Mouse (Mus musculus): Measurements from ENCODE around the gene Klhl21.
"Not testable (repeated sequence)": the region's sequence is repeated elsewhere in the genome, so short reads cannot be mapped to it uniquely, and the experiment has no call there.

Klhl21 gene

DNA sequence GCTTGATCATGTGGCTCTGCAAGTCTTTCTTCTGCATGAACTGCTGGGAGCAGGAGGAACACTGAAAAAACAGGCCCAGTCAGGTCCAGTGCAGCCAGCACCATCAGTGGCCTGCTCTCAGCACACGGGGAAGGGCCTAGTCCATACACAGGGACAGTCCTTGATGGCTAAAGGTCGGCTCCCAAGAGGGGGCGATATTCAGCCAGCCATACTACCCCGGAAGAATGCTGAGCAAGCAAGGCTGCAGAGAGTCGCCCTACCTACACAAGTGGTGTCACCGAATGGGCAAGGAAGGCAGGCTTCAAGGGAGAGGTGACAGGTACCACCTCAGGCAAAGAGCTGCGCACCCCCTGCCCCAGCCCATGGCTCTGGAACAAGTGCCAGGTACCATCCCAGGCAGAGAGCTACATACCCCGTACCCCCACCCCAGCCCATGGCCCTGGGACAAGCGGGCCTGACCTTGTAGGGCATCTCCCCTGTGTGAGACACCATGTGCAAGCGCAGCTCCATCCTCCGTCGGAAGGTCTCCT, 13.0 kb downstream of the Klhl21 start:
- no peak for DNase-seq (ENCODE audit: low spot score in 2 of 2)

DNA sequence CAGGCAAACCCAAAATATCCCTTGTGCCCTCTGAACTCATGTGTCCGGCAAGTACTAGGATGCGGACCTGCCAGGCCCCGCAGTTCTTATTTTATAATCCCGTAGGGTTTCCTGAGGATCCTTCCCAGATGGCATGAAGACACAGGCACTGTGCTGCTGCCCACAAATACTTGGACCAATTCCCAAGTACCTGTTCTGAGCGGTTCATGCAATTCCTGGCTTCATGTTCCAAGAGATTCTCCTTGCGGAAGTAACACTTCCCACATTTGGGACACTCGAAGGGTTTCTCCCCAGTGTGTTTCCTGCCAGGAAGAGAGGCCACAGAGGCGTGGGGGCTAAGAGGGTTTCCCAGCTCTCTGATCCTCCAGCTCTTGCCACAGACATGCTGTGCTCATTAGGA, 13.9 kb downstream of the Klhl21 start:
- no peak for DNase-seq (ENCODE audit: low spot score in 2 of 2)

DNA sequence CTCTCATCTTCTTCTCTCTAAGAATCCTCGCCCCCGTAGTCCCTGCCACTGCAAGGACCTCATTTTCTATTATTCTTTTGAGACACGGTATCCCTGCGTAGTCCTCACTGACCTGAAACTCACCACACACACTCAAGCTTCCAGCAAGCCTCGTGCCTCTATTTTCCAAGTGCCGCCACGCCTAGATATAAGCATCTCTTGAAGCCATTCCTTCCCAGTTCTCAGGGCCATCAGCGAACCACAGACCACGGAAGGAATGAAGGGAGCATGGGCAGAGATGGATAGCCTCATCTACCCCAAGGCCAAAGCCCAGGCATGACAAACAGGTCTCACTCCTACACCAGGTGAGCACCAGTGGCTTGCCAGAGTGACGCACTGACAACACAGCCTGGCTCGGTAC, 15.9 kb downstream of the Klhl21 start:
- no peak for DNase-seq (ENCODE audit: low spot score in 2 of 2)

DNA sequence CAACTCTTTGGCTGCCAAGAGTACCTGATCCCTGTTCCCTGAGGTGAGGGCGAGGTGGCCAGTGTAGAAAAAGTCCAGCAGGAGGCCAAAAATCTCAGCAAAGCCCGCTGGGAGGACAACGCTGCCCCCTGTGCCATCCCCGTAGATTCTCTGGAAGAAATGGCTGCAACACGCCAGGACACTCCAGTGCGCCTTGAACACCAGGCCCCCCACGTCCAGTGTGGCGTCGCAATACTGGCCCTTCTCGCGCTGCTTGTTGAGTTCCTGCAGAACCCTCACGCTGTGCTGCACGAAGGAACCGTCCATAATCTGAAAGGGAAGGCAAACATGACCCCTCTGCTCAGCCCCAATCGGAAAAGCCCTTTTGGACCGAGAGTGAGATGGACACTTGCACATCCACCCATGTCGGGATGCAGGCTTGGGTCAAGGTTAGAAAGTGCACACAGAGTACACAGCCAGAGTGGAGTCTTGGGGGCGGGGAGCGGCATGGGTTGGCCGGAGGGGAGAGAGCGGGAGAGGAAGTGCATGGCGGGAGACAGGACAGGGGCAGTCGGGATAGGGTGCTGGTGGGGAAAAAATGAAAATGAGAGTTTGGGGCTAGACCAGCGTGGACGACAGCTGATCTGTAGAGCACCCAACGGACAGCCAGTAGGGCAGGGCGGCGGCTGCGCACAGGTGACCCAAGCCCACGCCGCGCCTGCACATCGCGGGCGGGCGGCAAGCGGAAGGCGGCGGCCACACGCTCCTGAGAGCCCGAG, 18.3 kb downstream of the Klhl21 start:
- DNase-seq (ENCODE audit: low spot score in 2 of 2): peak in 1 of 2 experiments; percentile 30

DNA sequence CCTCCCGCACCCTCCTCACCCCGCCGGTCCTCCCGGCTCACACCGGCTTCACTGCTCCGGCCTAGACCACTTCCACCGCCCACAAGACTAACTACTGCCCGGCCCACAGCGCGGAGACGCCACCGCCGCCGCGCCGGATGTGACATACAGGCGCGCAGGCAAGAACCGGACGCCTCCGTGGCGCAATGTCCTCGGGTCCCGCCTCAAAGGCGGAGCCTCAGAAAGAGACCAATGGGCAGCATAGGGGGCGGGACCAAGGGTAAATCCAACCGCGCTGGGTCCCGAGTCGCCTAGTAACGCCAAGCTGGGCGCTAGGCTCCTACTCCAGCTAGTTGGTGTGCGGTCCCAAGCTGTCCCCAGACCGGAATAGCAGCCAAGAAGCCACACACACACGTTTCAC, 18.9 kb downstream of the Klhl21 start, which contains the start of gene Zbtb48:
Zbtb48 (minus strand) TSS at position 148 of the 400 bp plus-strand sequence.
- peak; percentile 90 to 96 for DNase-seq (ENCODE audit: low spot score in 2 of 2)

DNA sequence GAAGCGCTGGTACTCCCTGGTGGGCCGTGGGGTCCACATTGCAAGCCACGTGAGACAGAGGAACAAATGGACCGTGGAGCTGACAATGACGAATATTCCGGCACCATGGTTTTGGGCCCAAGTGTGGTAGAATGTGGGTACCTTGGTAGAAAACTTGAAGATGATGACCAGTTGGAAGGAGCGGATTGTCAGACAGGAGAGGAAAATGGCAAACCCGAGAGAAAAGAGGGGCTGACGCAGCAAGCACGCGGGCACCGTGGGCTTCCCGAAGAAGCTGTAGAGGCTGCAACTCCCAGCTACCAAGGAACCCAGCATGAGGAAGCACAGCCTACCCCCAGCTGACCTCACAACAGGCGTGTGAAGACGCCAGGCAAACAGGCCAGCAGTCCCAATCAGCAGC, 19.9 kb downstream of the Klhl21 start:
- DNase-seq (ENCODE audit: low spot score in 2 of 2): no peak

DNA sequence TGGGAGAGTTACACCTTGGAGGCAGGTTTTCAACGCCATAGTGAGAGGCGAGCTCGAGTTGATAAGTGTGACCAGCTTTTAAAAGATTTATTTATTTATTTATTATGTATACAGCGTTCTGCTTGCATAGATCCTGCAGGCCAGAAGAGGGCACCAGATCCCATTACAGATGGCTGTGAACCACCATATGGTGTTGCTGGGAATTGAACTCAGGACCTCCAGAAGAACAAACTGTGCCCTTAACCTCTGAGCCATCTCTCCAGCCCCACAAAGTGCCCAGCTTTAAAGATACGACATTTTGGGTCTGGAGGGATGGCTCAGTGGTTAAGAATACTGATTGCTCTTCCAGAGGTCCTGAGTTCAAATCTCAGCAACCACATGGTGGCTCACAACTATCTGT, 20.5 kb downstream of the Klhl21 start:
- DNase-seq (ENCODE audit: low spot score in 2 of 2): peak in 1 of 2 experiments; percentile 58

DNA sequence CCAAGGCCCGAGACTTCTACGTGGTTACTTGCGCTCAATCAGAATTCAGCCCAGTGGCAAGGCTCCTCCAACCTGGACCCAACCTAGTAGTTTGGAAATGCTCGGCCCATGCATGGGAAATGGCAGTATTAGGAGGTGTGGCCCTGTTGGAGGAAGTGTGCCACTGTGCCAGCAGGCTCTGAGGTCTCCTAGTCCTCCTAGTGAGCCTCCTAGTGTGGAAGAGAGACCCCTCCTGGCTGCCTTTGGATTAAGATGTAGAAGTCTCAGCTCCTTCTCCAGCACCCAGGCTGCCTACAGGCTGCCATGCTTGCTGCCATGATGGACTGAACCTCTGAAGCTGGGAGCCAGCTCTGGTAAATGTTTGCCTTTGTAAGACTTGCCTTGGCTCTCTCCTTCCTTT, 21.4 kb downstream of the Klhl21 start:
- DNase-seq (ENCODE audit: low spot score in 2 of 2): no peak

DNA sequence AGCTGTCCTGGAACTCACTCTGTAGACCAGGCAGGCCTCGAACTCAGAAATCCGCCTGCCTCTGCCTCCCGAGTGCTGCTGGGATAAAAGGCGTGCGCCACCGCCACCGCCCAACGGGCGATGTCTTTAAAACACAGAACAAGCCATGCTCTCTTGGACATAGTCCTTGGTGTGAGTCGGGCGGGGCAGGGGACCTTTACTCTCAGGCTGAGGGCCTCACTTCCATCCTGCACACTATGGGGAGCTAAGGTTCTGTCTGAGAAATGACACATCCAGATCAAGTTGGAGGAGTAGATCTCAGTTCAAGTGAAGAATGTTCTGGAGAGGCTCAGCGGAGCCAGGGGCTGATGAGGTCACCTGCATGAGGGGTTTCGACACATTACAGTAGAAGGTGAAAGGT, 24.3 kb downstream of the Klhl21 start:
- no peak for DNase-seq (ENCODE audit: low spot score in 2 of 2)

DNA sequence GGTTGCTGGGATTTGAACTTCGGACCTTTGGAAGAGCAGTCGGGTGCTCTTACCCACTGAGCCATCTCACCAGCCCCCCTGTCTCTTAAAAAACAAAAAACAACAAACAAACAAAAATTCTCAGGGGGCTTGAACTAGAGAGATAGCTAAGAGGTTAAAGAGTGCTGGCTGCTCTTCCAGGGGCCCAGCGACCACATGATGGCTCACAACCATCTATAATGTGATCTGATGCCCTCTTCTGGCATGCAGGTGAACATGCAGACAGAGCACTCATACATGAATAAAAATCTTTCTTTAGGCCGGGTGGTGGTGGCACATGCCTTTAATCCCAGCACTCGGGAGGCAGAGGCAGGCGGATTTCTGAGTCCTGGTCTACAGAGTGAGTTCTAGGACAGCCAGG, 27.9 kb downstream of the Klhl21 start:
- DNase-seq (ENCODE audit: low spot score in 2 of 2): not testable (repeated sequence)

DNA sequence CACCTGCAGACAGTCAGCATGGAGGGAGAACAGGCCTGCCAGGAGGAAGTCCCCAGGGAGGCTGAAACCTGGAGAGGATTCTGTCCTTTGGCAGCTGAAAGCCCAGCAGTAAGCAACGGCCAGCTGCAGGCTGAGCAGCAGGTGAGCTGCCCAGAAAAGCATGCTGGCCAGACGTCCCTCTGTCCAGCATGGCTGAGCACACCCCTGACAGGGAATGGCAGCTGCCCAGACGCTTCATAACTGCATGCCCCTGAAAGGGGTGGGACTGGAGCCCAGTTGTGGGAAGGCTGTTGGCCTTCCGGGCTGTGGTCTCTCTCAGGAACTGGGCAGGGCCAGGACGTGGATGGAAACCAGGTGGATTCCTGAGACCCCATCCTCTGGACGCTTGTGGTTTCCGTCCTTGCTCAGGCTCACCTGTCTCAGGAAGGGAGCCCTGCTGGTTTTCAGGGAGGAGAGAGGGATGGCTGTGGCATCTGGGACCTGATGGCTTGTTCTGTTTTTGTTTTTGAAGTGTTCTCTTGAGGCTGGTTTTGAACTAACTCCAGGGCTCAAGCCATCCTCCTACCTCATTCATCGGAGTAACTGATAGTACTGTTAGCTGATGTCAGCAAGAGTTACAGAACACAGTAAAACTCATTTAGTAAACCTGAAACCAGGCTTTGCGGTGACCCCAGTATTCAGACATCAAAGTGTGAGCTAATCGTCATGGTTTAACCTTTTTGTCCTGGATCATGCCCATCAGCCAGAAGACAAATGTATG, 29.8 kb downstream of the Klhl21 start, which contains the start of gene Tas1r1:
Tas1r1 (minus strand) TSS at position 344 of the 760 bp plus-strand sequence.
- no peak for DNase-seq (ENCODE audit: low spot score in 2 of 2)

DNA sequence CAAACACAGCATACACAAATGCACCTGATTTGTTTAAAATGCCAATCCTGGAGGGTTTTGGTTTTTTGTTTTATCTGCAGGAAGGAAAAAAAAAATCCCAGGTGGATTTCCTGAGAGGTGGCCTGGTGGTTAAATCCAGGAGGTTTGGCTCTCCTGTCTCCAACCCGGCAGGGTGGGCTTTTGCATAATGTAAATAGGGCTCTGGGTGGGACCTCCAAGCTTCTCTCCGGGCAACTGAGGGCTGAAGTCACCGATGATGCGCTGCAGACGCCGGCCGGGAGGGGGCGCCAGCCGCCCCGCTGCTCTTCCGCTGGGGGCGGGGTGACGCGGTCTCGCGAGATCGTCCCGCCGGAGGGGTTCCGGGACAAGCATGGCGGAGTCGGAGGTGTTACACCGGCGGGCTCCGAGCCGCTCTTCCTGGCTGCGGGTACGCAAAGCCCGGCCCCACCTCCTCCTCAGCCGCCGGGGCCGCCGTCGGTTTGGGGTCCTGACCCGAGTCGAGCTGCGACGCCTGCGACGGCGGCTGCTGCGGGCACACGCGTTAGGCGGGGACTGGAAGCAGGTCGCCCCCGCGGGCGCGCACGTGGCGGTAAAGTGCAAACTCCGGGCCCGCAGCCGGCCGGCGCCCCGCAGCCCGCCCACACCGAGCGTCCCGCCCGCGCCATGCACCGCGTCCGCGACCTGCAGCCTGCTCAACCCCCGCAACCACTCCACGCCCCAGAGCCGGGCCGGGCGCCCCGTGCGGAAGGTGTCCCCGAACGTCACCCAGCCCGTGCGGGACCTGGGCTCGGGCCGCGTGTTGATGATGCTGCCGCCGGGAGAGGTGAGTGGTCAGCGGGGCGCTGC, 30.6 kb downstream of the Klhl21 start, which contains the start of gene Nol9:
Nol9 (plus strand) TSS at position 337 of the 846 bp plus-strand sequence.
- peak; percentile 95 to 97 for DNase-seq (ENCODE audit: low spot score in 2 of 2)

DNA sequence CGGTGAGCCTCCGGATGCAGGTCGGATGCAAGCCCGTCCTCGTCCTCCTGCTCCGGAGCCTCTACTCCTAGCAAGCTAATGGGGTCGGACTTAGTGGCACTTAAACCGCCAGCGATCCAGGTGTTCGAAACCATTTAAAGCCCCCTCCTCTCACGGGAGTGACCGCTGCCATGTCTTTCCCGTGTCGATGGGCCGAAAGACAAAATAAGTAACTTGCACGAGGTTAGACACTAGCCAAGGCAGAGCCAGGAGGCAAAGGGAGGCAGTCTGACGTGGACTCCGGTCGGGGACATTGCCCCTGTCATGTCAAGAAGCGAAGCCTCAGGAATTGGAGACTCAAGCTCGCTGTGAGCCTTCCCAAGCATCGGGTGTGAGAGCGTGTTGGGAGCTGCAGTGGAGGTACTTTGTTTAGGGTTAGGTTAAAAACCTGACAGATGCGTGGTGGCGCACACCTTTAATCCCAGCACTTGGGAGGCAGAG, 31.3 kb downstream of the Klhl21 start:
- no peak for DNase-seq (ENCODE audit: low spot score in 2 of 2)

DNA sequence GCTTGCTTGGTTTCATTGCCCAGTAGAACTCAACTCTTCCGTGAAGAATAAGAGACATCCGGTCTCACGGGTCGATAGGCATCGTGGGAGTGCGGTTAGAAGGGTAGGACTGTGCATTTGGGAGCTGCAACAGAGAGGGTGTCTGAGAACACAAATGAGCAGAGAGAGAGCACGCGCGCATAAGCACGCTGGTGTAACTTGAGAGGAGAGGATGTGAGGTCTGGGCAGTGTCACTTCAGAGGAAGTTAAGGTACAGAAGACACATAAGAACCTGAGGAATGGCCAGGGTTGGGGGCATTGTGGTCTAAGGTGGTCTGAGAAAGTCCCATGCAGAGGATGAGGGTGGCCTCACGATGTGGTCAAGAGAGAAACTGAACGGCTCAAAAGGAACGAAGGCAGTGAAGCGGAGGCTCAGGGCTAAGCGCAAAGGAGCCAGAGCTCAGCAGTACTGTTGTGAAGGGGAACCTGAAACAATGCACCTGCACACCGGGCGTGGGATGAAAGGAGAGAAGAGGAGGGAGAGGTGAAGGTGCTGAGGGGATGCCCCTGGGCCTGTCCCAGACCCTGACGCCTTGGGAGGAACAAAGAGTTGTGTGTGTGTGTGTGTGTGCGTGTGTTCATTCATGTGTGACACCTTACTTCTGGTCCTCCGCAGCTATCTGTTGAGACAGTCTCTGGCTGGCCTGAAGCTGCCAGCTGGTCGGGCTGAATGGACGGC, 33.5 kb downstream of the Klhl21 start:
- DNase-seq (ENCODE audit: low spot score in 2 of 2): peak in 1 of 2 experiments; percentile 35

DNA sequence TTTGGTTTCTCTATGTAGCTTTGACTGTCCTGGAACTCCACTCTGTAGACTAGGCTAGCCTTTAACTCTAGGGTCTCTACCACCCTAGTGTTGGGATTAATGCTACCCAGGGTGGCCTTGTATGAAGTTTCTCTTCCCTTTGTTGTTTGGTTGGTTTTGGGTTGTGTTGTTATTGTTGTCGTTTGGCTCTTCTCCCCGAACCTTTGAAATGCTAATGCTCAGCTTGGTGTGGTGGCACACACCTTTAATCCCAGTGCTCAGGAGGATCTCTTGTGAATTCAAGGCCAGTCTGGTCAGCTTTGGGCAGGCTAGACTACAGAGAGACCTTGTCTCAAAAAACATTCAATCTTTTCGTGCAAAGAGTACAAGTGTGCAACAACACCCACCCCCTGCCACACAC, 34.6 kb downstream of the Klhl21 start:
- no peak for DNase-seq (ENCODE audit: low spot score in 2 of 2)

DNA sequence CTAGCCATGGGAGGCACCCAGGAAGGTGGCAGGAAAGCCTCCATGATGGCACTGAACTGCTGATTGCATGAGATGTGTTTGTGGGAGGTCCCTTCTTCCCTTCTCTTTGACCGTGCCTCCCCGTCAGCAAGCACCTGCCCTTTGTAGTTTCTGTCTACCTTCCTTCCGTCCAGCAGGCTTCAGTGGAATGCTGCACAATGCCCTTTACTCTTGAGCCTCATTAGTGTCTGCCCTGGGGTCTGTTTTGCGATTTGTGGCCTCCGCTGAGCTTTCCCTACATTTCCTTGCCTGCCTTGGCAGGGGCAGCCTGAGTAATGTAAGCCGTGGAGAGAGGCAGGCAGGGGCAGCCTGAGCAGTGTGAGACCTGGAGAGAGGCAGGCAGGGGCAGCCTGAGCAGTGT, 36.0 kb downstream of the Klhl21 start:
- DNase-seq (ENCODE audit: low spot score in 2 of 2): no peak

DNA sequence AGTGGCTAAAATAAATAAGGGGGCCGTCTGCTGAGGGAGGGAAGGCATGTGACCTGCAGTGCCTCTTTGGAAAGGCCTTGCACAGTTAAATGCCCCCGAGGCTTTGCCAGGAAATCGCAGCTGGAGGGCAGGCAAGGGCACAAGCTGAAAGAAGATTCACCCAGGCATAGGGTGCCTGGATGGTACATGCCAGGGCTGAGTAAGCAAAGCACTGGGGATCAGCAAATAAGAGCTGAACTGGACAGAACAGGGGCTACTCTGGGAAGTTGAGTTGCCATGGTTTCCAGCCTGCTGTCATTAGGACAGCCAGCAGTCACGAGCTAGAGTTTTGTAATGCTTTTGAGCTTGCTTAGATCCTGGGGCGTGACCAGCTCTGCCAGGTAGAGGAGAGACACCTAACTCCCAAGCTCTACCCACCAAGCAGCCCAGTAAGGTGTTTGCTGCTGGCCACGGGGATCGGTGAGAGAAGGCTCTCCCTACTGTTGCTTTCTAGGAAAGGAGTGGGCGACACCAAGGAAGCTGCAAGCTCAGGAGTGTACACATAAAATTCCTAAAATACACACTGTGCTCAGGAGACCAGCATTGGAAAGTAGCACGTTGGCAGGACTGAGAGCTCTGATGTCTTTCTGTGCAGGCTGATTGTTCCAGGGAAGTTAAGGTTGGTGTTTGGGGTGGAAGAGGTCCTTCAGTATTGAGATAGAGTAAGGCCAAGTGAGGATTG, 53.9 kb downstream of the Klhl21 start:
- DNase-seq (ENCODE audit: low spot score in 2 of 2): no peak

DNA sequence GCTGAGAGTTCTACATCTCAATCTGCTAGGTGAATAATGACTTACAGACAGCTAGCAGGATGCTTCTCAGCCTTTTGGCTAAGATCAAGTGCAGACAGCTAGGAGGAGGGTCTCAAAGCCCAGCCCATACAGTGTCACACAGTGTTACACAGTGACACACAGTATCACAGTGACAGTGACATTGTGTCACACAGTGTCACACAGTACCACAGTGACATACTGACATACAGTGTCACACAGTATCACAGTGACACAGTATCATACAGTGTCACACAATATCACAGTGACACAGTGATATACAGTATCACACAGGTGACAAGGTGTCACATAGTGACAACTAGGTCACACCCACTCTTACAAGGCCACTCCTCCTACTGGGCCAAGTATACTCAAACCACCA, 58.7 kb downstream of the Klhl21 start:
- DNase-seq (ENCODE audit: low spot score in 2 of 2): no peak

Data from spleen, postnatal 10 days (tissue).